Mouse (Mus musculus): ENCODE results near the gene Smad3.

- no peak for TF ChIP-seq GATA1 (IDR thresholded peaks at IDR 0.05; ENCODE audit: borderline replicate concordance, low read length)
- TF ChIP-seq FLI1 (IDR thresholded peaks at IDR 0.05; ENCODE audit: low read length): no peak
Measured at GRCm38 (mm10) chr9:63674613-63675012, 83.2 kb downstream of the Smad3 start.
